Mouse (Mus musculus) small intestine, adult 2 months (tissue): ENCODE data around the gene Map4k2. TPM values are rescaled to one million over a fixed set of nuclear protein-coding genes. Genes with fewer than 3 reads are reported as not detected.
A peak's percentile ranks its signal among the peaks of the same experiment; 100 is the strongest.

Experiments
- H3K27ac ChIP-seq: fragments of 200-500 bp; 2 replicates; pipeline ENCODE4 v1.5.1; 2012; ENCODE audit warnings: low read depth, low read length, control low read depth, inconsistent platforms; ENCODE audit not compliant: insufficient read depth
- H3K27me3 ChIP-seq: fragments of 200-500 bp; 2 replicates; pipeline ENCODE4 v1.6.1; 2012; ENCODE audit warnings: mild to moderate bottlenecking, moderate library complexity, low read length, inconsistent platforms; ENCODE audit not compliant: control insufficient read depth, insufficient read depth
- H3K36me3 ChIP-seq: fragments of 200-500 bp; 2 replicates; pipeline ENCODE4 v1.6.1; 2012; ENCODE audit warnings: mild to moderate bottlenecking, low read length, control low read depth, inconsistent platforms; ENCODE audit not compliant: control insufficient read depth, insufficient read depth
- H3K4me1 ChIP-seq: fragments of 200-500 bp; 2 replicates; pipeline ENCODE4 v1.6.1; 2012; ENCODE audit warnings: low read length, inconsistent platforms, mixed read lengths; ENCODE audit not compliant: control insufficient read depth, insufficient read depth, insufficient read length
- H3K4me3 ChIP-seq: fragments of 200-500 bp; 2 replicates; pipeline ENCODE4 v1.5.1; 2012; ENCODE audit warnings: low read depth, mild to moderate bottlenecking, control low read depth, inconsistent platforms, low read length, moderate library complexity
- CTCF ChIP-seq: fragments of 200-500 bp; IDR thresholded peaks from 2 replicates; pipeline ENCODE4 v1.5.1; 2012; ENCODE audit warnings: low read depth, mild to moderate bottlenecking, control low read depth, inconsistent platforms, low read length, moderate library complexity, mixed read lengths; ENCODE audit not compliant: insufficient replicate concordance, insufficient read length; ENCODE audit errors: extremely low read depth
- POLR2A ChIP-seq: fragments of 200-500 bp; IDR thresholded peaks from 2 replicates; pipeline ENCODE4 v1.6.1; 2012; ENCODE audit warnings: low read depth, mild to moderate bottlenecking, control low read depth, inconsistent platforms, low read length, moderate library complexity
- WGBS: fragments of 180-500 bp; shearing (Covaris S2); methylation state at CpG from one replicate; pipeline ENCODE4 v1.1.7; 2018; 5-methylcytosine and 5-hydroxymethylcytosine counted together
- polyA plus RNA-seq: library from polyadenylated mRNA; depleted of rRNA; stranded (reverse); fragments of >200 nt; gene quantifications from 2 replicates; pipeline ENCODE4 v1.2.3, GENCODE M21; 2012

Gene Map4k2
- polyA plus RNA-seq, 1 experiment, result 77.3 TPM

- H3K4me1 ChIP-seq, result peaks cover 22% of the 10 kb centered on the region
- WGBS, result 95% methylated on average over 6 of the region's 6 CpGs
- H3K4me3 ChIP-seq, result no peak overlapping the region
- H3K27me3 ChIP-seq, result no peaks in the 10 kb centered on the region
- no peak overlapping the region for H3K27ac ChIP-seq
- TF ChIP-seq CTCF, result no peak
- TF ChIP-seq POLR2A, result no peak
- H3K36me3 ChIP-seq, result peaks cover 20% of the 10 kb centered on the region
These were observed 1.7 kb upstream of the Map4k2 start for GRCm38 (mm10) chr19:6339191-6339590.

DNA sequence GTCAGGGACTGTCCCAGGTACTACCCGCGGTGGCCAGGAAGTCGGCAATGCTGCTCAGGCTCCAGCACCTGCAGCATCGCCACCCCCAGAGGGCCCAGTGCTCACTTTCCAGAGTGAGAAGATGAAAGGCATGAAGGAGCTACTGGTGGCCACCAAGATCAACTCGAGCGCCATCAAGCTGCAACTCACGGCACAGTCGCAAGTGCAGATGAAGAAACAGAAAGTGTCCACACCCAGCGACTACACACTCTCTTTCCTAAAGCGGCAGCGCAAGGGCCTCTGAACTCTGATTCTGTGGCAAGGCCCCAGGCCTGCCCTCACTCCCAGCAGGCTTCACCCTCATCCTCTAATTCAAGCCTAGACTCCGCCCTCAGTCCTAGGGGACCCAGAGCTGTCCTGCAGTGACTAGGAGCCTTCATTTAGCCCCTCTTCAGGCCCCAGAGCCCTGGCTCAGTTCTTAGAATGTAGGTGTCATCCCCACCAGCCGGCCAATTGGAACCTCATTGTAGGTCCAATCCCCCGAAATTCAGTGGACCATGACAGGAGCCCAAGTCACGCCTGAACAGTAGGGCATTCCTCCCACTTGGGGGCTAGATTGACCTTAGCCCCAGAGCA lies 938 bp upstream of the Map4k2 start:
- Histone ChIP-seq H3K27me3 (no peaks in the 10 kb centered on the region), H3K4me3 (peak overlapping the region; percentile 11; the same call in 1 of the 2 replicates), H3K4me1 (peaks cover 22% of the 10 kb centered on the region), H3K36me3 (peaks cover 20% of the 10 kb centered on the region), H3K27ac (peak overlapping the region; percentile 52)
- TF ChIP-seq POLR2A (no peak), CTCF (no peak)
- WGBS, result 56% methylated on average over 15 of the region's 15 CpGs

DNA sequence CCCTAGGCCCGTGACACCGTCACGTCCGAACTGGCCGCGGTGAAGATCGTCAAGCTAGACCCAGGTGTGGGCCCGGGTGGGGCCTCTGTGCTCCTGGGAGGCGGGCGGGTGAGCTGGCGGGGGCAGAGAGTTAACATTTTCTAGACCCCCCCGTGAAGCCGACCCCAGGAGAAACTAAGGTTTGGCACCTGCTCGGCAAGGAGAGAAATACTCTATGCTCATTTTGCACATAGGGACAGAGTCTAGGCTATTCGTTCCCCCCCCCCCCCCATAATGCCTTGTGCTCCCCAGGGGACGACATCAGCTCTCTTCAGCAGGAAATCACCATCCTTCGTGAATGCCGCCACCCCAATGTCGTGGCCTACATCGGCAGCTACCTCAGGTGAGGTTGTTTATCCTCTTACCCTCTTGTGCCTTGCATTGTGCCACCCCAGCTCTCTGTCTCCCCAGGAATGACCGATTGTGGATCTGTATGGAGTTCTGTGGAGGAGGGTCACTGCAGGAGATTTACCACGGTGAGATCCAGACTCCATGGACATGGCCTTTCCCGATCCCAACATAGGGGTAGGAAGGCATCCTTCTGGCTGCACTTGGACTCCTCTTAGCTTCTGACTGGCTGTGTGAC lies 630 bp downstream of the Map4k2 start:
- TF ChIP-seq CTCF (no peak), POLR2A (no peak)
- H3K27me3 ChIP-seq, result no peaks in the 10 kb centered on the region
- peaks cover 17% of the 10 kb centered on the region for H3K4me1 ChIP-seq
- no peak overlapping the region for H3K27ac ChIP-seq
- peak overlapping the region; percentile 93 for H3K4me3 ChIP-seq
- WGBS, result 7% methylated on average over 23 of the region's 23 CpGs
- peaks cover 27% of the 10 kb centered on the region for H3K36me3 ChIP-seq

DNA sequence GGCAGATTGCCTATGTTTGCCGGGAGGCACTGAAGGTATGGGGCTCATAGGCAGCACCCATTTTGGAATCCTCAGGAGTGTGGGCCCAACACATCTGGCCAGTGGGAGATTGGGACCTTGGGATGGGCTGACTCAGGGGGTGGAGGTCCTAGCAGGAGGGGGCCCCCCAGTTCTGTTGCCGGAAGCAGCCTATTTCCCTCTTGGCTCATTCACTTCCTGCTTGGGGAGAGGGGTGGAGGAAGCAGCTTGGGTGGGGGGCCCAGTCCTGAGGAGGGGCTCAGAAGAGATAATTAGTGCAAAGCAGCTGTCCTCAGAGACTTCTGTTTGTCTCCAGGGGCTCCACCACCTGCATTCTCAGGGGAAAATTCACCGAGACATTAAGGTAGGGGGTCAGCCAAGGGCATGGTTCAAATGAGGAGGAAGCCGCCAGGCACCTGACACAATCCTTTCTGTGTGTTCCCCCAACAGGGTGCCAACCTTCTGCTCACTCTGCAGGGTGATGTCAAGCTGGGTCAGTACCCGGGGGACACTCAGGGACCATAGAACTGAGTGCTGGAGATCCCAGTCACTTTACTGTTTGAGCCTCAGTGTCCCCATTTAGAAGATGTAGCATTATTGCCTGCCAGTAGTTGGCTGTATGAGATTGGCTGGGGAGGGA lies 1.5 kb downstream of the Map4k2 start:
- H3K27ac ChIP-seq, result no peak overlapping the region
- no peak for TF ChIP-seq POLR2A
- TF ChIP-seq CTCF, result no peak
- WGBS, result 81% methylated on average over 5 of the region's 5 CpGs
- peaks cover 15% of the 10 kb centered on the region for H3K4me1 ChIP-seq
- peaks cover 24% of the 10 kb centered on the region for H3K36me3 ChIP-seq
- H3K4me3 ChIP-seq, result peak overlapping the region; percentile 93
- no peaks in the 10 kb centered on the region for H3K27me3 ChIP-seq

DNA sequence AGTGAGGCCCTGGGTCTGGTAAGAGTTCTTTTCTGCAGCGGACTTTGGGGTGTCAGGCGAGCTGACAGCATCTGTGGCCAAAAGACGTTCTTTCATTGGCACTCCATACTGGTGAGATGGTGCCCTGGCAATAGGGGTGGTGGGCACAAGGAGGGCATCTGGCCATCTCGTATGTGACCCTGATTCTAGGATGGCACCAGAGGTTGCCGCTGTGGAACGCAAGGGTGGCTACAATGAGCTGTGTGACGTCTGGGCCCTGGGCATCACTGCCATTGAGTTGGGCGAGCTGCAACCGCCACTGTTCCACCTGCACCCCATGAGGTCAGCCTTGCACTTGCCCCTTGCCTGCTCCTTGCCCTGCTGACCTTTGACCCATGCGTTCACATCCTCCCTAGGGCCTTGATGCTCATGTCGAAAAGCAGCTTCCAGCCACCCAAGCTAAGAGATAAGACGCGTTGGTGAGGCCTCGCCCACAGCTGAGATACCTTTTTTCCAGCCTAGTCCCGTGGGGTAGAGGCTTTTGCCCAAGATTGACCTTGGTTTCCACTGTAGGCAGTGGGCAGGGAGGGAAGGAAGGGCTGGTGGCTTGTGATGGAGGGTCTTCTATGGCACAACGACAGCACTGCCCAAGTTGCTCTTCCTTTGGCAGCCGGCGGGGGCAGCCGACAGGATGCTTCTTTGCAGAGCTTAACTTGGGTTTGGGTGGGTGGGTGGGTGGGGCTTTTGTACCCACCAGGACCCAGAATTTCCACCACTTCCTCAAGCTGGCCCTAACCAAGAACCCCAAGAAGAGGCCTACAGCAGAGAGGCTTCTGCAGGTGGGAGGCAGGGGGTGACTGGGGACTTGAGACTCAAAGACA lies 2.4 kb downstream of the Map4k2 start:
- Histone ChIP-seq H3K27ac (no peak overlapping the region), H3K4me3 (no peak overlapping the region), H3K4me1 (peaks cover 15% of the 10 kb centered on the region), H3K27me3 (no peaks in the 10 kb centered on the region), H3K36me3 (peaks cover 20% of the 10 kb centered on the region)
- TF ChIP-seq CTCF (no peak), POLR2A (no peak)
- 66% methylated on average over 19 of the region's 19 CpGs for WGBS

GRCm38 (mm10) chr19:6343996-6344395 lies 3.1 kb downstream of the Map4k2 start:
- WGBS, result 84% methylated on average over 5 of the region's 5 CpGs
- H3K27ac ChIP-seq, result no peak overlapping the region
- TF ChIP-seq CTCF, result no peak
- no peak for TF ChIP-seq POLR2A
- peaks cover 13% of the 10 kb centered on the region; the same call in 1 of the 2 replicates for H3K36me3 ChIP-seq
- peaks cover 15% of the 10 kb centered on the region for H3K4me1 ChIP-seq
- H3K4me3 ChIP-seq, result no peak overlapping the region
- H3K27me3 ChIP-seq, result no peaks in the 10 kb centered on the region
